Mouse (Mus musculus) hindbrain, postnatal 0 days (tissue): ENCODE measurements around the gene Gpr33. TPM values are rescaled to one million over a fixed set of nuclear protein-coding genes. Genes with fewer than 3 reads are reported as not detected.

Source experiments
- ATAC-seq: fragments of 200-750 bp; cut with Nextera tagmentation; 2 replicates; pipeline ENCODE4 v1.8.0; 2017; ENCODE audit warnings: mild to moderate bottlenecking, moderate TSS enrichment, moderate library complexity
- DNase-seq: peaks from one replicate; pipeline ENCODE4 v3.0.0-alpha.2; 2015; ENCODE audit warnings: low spot score
- H3K27ac ChIP-seq: fragments of 300-500 bp; sonication (generic); 2 replicates; pipeline ENCODE4 v1.5.1; 2014; ENCODE audit warnings: mild to moderate bottlenecking
- H3K27me3 ChIP-seq: fragments of 300-500 bp; sonication (generic); 2 replicates; pipeline ENCODE4 v1.6.1; 2014; ENCODE audit warnings: low read length, mixed read lengths; ENCODE audit not compliant: insufficient read depth
- H3K36me3 ChIP-seq: fragments of 300-500 bp; sonication (generic); 2 replicates; pipeline ENCODE4 v1.6.1; 2014; ENCODE audit warnings: low read length, mixed read lengths; ENCODE audit not compliant: insufficient read depth
- H3K4me1 ChIP-seq: fragments of 300-500 bp; sonication (generic); 2 replicates; pipeline ENCODE4 v1.6.1; 2014; ENCODE audit warnings: antibody characterized with exemption, low read length, mixed read lengths; ENCODE audit not compliant: insufficient read depth
- H3K4me2 ChIP-seq: fragments of 300-500 bp; sonication (generic); 2 replicates; pipeline ENCODE4 v1.6.1; 2014; ENCODE audit warnings: low read depth, mild to moderate bottlenecking, low read length, moderate library complexity, mixed read lengths
- H3K4me3 ChIP-seq: fragments of 300-500 bp; sonication (generic); 2 replicates; pipeline ENCODE4 v1.5.1; 2014; ENCODE audit warnings: low read length
- H3K9ac ChIP-seq: fragments of 300-500 bp; sonication (generic); replicated peaks from 2 replicates; pipeline ENCODE4 v1.6.1; 2014; ENCODE audit warnings: mild to moderate bottlenecking, low read length, moderate library complexity, mixed read lengths
- H3K9me3 ChIP-seq: fragments of 300-500 bp; sonication (generic); 2 replicates; pipeline ENCODE4 v1.6.1; 2016; ENCODE audit warnings: low read length, mixed read lengths
- CTCF ChIP-seq: IDR thresholded peaks from 2 replicates; pipeline ENCODE4 v1.5.1; 2016; ENCODE audit warnings: antibody characterized with exemption, control low read depth, low read depth
- WGBS: fragments of 180-500 bp; shearing (Covaris S2); extraction: QIAGEN DNeasy Blood & Tissue Kit; methylation state at CpG from one replicate; pipeline ENCODE4 v1.1.7; 2014; 5-methylcytosine and 5-hydroxymethylcytosine counted together
- polyA plus RNA-seq: library from polyadenylated mRNA; unstranded; fragments of >200 nt; fragmentation: Nextera tagmentation; extraction: Ambion mirVana; gene quantifications from 2 replicates; pipeline ENCODE4 v1.2.1, GENCODE M21; 2015
- total RNA-seq: library from RNA; depleted of rRNA; stranded (reverse); fragments of >200 nt; gene quantifications from 2 replicates; pipeline ENCODE4 v1.2.3, GENCODE M21; 2014; rRNA removed

The Gpr33 gene
- total and polyA plus RNA-seq, 2 experiments from 2014 or later, result not detected

- TF ChIP-seq CTCF, result no peak
- no peak overlapping the region for H3K4me2 ChIP-seq
- no peaks in the 10 kb centered on the region for H3K36me3 ChIP-seq
- 86% methylated on average over 5 of the region's 5 CpGs for WGBS
- no peaks in the 10 kb centered on the region for H3K27me3 ChIP-seq
- H3K9ac ChIP-seq, result no peak overlapping the region
- H3K4me3 ChIP-seq, result no peak overlapping the region
- ATAC-seq (no peak), DNase-seq (no peak)
- no peaks in the 10 kb centered on the region for H3K4me1 ChIP-seq
- no peak overlapping the region for H3K27ac ChIP-seq
- no peaks in the 10 kb centered on the region for H3K9me3 ChIP-seq
These were observed 39.3 kb downstream of the Gpr33 start for GRCm38 (mm10) chr12:51988536-51988935.

GRCm38 (mm10) chr12:51985826-51986225 is 42.0 kb downstream of the Gpr33 start:
- no peaks in the 10 kb centered on the region for H3K4me1 ChIP-seq
- H3K9ac ChIP-seq, result no peak overlapping the region
- no peaks in the 10 kb centered on the region for H3K36me3 ChIP-seq
- H3K27ac ChIP-seq, result no peak overlapping the region
- no peak for ATAC-seq
- no peak for DNase-seq
- no peaks in the 10 kb centered on the region for H3K27me3 ChIP-seq
- 66% methylated on average over 4 of the region's 4 CpGs for WGBS
- no peak overlapping the region for H3K4me2 ChIP-seq
- no peak for TF ChIP-seq CTCF
- no peak overlapping the region for H3K4me3 ChIP-seq
- no peaks in the 10 kb centered on the region for H3K9me3 ChIP-seq

DNA sequence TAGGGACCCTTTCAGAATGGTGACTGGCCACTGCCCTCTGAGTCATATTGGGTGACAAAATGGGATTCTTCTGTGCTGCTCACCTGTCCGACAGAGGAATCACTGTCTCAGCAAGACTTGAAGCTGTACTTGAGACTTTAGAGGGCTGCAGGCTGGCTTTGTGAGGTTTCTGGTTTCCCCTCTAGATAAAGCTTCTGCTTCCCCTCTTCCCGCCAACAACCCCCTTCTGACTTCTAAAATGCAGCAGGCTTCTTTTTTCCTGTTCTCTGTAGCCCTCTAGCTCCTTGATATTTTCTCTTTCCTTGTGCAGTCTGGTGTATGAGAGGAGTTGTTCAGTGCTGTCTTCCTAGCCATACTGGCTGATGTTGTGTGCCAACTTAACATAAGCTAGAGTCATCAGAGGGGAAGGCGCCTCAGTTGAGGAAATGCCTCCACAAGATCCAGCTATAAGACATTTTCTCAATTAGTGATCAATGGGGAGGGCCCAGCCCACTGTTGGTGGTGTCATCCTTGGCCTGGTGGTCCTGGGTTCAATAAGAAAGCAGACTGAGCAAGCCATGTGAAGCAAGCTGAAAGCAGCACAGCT is 42.6 kb downstream of the Gpr33 start:
- Histone ChIP-seq H3K4me3 (no peak overlapping the region), H3K36me3 (no peaks in the 10 kb centered on the region), H3K9me3 (no peaks in the 10 kb centered on the region), H3K27ac (no peak overlapping the region), H3K4me2 (no peak overlapping the region), H3K4me1 (no peaks in the 10 kb centered on the region), H3K27me3 (no peaks in the 10 kb centered on the region), H3K9ac (no peak overlapping the region)
- DNase-seq (no peak), ATAC-seq (no peak)
- TF ChIP-seq CTCF, result no peak
- WGBS, result 91% methylated on average over 3 of the region's 3 CpGs

DNA sequence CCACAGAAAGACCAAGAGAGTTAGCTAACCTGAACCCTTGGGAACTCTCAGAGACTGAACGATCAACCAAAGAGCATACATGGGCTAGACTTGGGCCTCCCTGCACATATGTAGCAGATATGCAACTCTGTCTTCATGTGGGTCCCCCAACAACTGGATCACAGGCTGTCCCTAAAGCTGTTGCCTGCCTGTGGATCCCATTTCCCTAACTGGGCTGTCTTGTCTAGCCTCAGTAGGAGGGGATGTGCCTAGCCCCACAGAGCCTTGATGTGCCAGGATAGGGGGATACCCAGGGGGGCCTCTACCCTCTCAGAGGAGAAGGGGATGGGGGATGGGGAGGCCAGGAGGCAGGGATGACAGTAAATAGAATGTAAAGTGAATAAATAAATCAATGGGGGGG is 44.2 kb downstream of the Gpr33 start:
- WGBS, result 93% methylated on average over 1 of the region's 1 CpGs
- Histone ChIP-seq H3K4me3 (no peak overlapping the region), H3K27me3 (no peaks in the 10 kb centered on the region), H3K4me1 (no peaks in the 10 kb centered on the region), H3K9me3 (no peaks in the 10 kb centered on the region), H3K36me3 (no peaks in the 10 kb centered on the region), H3K4me2 (no peak overlapping the region), H3K27ac (no peak overlapping the region), H3K9ac (no peak overlapping the region)
- ATAC-seq, result no peak
- TF ChIP-seq CTCF, result no peak
- no peak for DNase-seq

GRCm38 (mm10) chr12:51976531-51976930 is 51.3 kb downstream of the Gpr33 start:
- no peak overlapping the region for H3K4me2 ChIP-seq
- no peaks in the 10 kb centered on the region for H3K27me3 ChIP-seq
- no peak overlapping the region for H3K4me3 ChIP-seq
- H3K4me1 ChIP-seq, result no peaks in the 10 kb centered on the region
- no peak overlapping the region for H3K9ac ChIP-seq
- no peaks in the 10 kb centered on the region for H3K36me3 ChIP-seq
- TF ChIP-seq CTCF, result no peak
- WGBS, result 75% methylated on average over 9 of the region's 9 CpGs
- no peaks in the 10 kb centered on the region for H3K9me3 ChIP-seq
- DNase-seq (no peak), ATAC-seq (no peak)
- no peak overlapping the region for H3K27ac ChIP-seq

DNA sequence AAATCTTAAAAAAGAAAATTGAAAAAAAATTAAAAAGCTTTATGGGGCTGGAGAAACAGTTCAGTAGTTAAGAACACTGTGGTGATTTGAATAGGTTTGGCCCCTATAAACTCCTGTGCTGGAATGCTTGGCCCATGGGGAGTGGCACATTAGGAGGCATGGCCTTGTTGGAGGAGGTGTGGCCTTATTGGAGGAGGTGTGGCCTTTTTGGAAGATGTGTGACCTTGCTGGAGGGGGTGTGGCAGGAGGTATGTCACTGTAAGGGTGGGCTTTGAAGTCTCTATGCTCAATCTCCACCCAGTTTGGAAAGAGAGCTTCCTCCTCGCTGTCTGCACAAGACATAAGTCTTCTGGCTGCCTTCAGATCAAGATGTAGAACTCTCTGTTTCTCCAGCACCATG is 53.5 kb downstream of the Gpr33 start:
- no peaks in the 10 kb centered on the region for H3K27me3 ChIP-seq
- H3K4me3 ChIP-seq, result no peak overlapping the region
- no peak overlapping the region for H3K4me2 ChIP-seq
- H3K27ac ChIP-seq, result no peak overlapping the region
- peaks cover 4% of the 10 kb centered on the region; the same call in 1 of the 2 replicates for H3K4me1 ChIP-seq
- ATAC-seq, result no peak
- no peak for DNase-seq
- 96% methylated on average over 1 of the region's 1 CpGs for WGBS
- no peak for TF ChIP-seq CTCF
- no peaks in the 10 kb centered on the region for H3K9me3 ChIP-seq
- no peak overlapping the region for H3K9ac ChIP-seq
- no peaks in the 10 kb centered on the region for H3K36me3 ChIP-seq

Other genes starting within 250 kb of the Gpr33 start
- 67.1 and 68.5 TPM in 2 replicates for gene Hectd1, start 198.5 kb downstream of the Gpr33 start, total RNA-seq
- gene Hectd1, start 198.5 kb downstream of the Gpr33 start, polyA plus RNA-seq, result 28.0 and 28.4 TPM in 2 replicates
- gene Heatr5a, start 56.7 kb downstream of the Gpr33 start, total RNA-seq, result 24.6 and 30.8 TPM in 2 replicates
- gene Heatr5a, start 56.7 kb downstream of the Gpr33 start, polyA plus RNA-seq, result 2.7 and 3.2 TPM in 2 replicates
- gene Dtd2, start 21.6 kb downstream of the Gpr33 start, total RNA-seq, result 10.8 and 19.5 TPM in 2 replicates
- 31.5 and 31.8 TPM in 2 replicates for gene Dtd2, start 21.6 kb downstream of the Gpr33 start, polyA plus RNA-seq
- 4.1 and 10.2 TPM in 2 replicates for gene Nubpl, start 69.7 kb upstream of the Gpr33 start, total RNA-seq
- gene Nubpl, start 69.7 kb upstream of the Gpr33 start, polyA plus RNA-seq, result 7.6 and 7.7 TPM in 2 replicates